Mouse (Mus musculus): Measurements from ENCODE around the gene Prpf4.
A peak's percentile ranks its signal among the peaks of the same experiment; 100 is the strongest.

Prpf4 gene

GRCm38 (mm10) chr4:62437871-62438270 is 29.3 kb downstream of the Prpf4 start:
- DNase-seq = no peak

- no peak for DNase-seq
Observed at GRCm38 (mm10) chr4:62439793-62440192, 31.2 kb downstream of the Prpf4 start.

- no peak for DNase-seq
Observed at GRCm38 (mm10) chr4:62440544-62440943, 31.9 kb downstream of the Prpf4 start.

- no peak for DNase-seq
Observed at GRCm38 (mm10) chr4:62440986-62441385, 32.4 kb downstream of the Prpf4 start.

- peak; percentile 35 for DNase-seq
Observed at GRCm38 (mm10) chr4:62454995-62455394, 46.4 kb downstream of the Prpf4 start.

- peak; percentile 11 for DNase-seq
Observed at GRCm38 (mm10) chr4:62459081-62459480, 50.5 kb downstream of the Prpf4 start.

GRCm38 (mm10) chr4:62460348-62460747 is 51.8 kb downstream of the Prpf4 start:
- no peak for DNase-seq

GRCm38 (mm10) chr4:62463124-62463523 is 54.5 kb downstream of the Prpf4 start:
- no peak for DNase-seq

- DNase-seq = no peak
Observed at GRCm38 (mm10) chr4:62468158-62468557, 59.6 kb downstream of the Prpf4 start.

- DNase-seq = peak; percentile 88
Observed at GRCm38 (mm10) chr4:62470598-62471051, 62.0 kb downstream of the Prpf4 start, which contains the start of gene Wdr31. Gene Wdr31, minus strand, starts transcription at chr4:62470896.

GRCm38 (mm10) chr4:62472071-62472470 is 63.5 kb downstream of the Prpf4 start:
- no peak for DNase-seq

- DNase-seq = no peak
Observed at GRCm38 (mm10) chr4:62475131-62475530, 66.5 kb downstream of the Prpf4 start.

GRCm38 (mm10) chr4:62475793-62476192 is 67.2 kb downstream of the Prpf4 start:
- no peak for DNase-seq
